Comparison of ENCODE assay signal across 17 mouse cellular contexts in genomic region chr7:27789306-27789705, GRCm38 (mm10).
"Had no signal": no experiment of that assay in that cellular context is flagged by ENCODE, and none has a peak within 500 bp of the region (broad histone marks: within the 10 kb centered on the region; RNA-seq: fewer than 3 reads in every experiment).

No protein-coding gene starts in this region.

- H3K27ac ChIP-seq: midbrain, embryonic 10.5 days; midbrain, embryonic 12.5 days; neural tube, embryonic 13.5 days; neural tube, embryonic 15.5 days had no signal

- H3K4me3 ChIP-seq: midbrain, embryonic 10.5 days; midbrain, embryonic 12.5 days; myocyte; neural tube, embryonic 13.5 days; neural tube, embryonic 15.5 days had no signal

- DNase-seq: lung, adult 18-20 months; lung, embryonic 14.5 days; lung, postnatal 10 days; lung, postnatal 4 days; midbrain, embryonic 14.5 days; retina, postnatal 1 day; right cerebral cortex, adult 18-20 months; right cerebral cortex, postnatal 25 days; right cerebral cortex, postnatal 4 days; thymus, adult 18-20 months; thymus, postnatal 14 days; thymus, postnatal 36 days had no signal
